Mouse (Mus musculus) brain, embryonic 14.5 days (tissue): ENCODE results near the gene Hcn2.

Experiments
- CTCF ChIP-seq: fragments of 200-500 bp; IDR thresholded peaks from 2 replicates; pipeline ENCODE4 v1.5.1; 2012; ENCODE audit warnings: inconsistent platforms, mild to moderate bottlenecking, moderate library complexity, borderline replicate concordance; ENCODE audit not compliant: insufficient read depth, insufficient read length; ENCODE audit errors: extremely low read depth
- POLR2A ChIP-seq: fragments of 200-500 bp; IDR thresholded peaks from 2 replicates; pipeline ENCODE4 v1.6.1; 2012; ENCODE audit warnings: mild to moderate bottlenecking, inconsistent platforms, borderline replicate concordance; ENCODE audit not compliant: poor library complexity, insufficient read depth, insufficient read length, severe bottlenecking; ENCODE audit errors: extremely low read depth

DNA sequence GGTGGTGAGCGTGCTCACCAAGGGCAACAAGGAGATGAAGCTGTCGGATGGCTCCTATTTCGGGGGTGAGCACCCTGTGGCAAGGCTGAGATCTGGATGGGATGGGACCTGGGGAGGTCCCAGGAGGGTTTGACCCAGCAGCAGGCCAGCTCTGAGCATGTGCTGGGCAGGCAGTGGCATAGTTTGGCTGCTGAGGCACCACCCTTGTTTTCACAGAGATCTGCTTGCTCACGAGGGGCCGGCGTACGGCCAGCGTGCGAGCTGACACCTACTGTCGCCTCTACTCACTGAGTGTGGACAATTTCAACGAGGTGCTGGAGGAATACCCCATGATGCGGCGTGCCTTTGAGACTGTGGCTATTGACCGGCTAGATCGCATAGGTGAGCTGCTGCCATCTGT is 17.4 kb downstream of the Hcn2 start:
- TF ChIP-seq POLR2A = no peak
- no peak for TF ChIP-seq CTCF
